Mouse (Mus musculus): Measurements from ENCODE around the gene Sdf4. TPM values are rescaled to one million over a fixed set of nuclear protein-coding genes. Genes with fewer than 3 reads are reported as not detected.

The Sdf4 gene
- polyA plus RNA-seq, 1 experiment from 2014 or later: 178 TPM

DNA sequence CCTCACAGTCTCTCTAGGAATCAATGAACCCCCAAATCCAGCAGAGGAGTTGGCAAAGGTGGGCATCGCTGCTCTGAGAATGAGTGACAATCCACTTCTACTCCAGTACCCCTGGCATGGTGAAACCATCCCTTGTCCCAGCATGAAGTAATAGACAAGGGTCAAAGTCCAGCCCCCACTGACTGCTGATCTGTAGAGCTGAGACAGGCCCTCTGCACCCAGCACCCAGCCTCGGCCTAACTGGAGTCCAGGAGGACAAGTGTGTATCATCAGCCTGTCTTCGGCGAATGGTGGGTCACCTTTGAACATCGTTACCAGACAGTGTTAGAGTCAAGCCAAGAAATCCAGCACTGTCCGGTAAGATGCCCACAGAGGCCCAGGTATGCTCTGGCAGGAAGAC is 61.9 kb downstream of the Sdf4 start:
- no peaks in the 10 kb centered on the region for H3K9me3 ChIP-seq (replicated peaks; ENCODE audit: low read length)
- no peaks in the 10 kb centered on the region for H3K36me3 ChIP-seq (ENCODE audit: insufficient read depth, low read length)
- H3K27me3 ChIP-seq (ENCODE audit: insufficient read depth, low read length): no peaks in the 10 kb centered on the region
- DNase-seq (ENCODE audit: low spot score) (no peak), ATAC-seq (replicated peaks; ENCODE audit: low FRiP score, low read depth) (peak; percentile 52; the same call in 1 of the 2 replicates)
- no peak overlapping the region for H3K4me2 ChIP-seq (ENCODE audit: low read length)
- H3K9ac ChIP-seq (ENCODE audit: low read depth, low read length): no peak overlapping the region
- TF ChIP-seq CTCF (IDR thresholded peaks at IDR 0.05; ENCODE audit: low read depth): no peak
- no peak overlapping the region for H3K27ac ChIP-seq
- no peak overlapping the region for H3K4me3 ChIP-seq (replicated peaks; ENCODE audit: low read depth, low read length)
- H3K4me1 ChIP-seq (replicated peaks; ENCODE audit: insufficient read depth, low read length): 0 out of 2 replicates have a peak, but pooled peaks cover 6% of the 10 kb centered on the region
- WGBS: 84% methylated on average over 6 of the region's 6 CpGs

- DNase-seq (ENCODE audit: low spot score) (no peak), ATAC-seq (replicated peaks; ENCODE audit: low FRiP score, low read depth) (no peak)
- TF ChIP-seq CTCF (IDR thresholded peaks at IDR 0.05; ENCODE audit: low read depth): 0 out of 2 replicates have a peak, but pooled peaks have one; percentile 3
- Histone ChIP-seq H3K36me3 (ENCODE audit: insufficient read depth, low read length) (no peaks in the 10 kb centered on the region), H3K27me3 (ENCODE audit: insufficient read depth, low read length) (no peaks in the 10 kb centered on the region), H3K27ac (peak overlapping the region; percentile 56), H3K9me3 (replicated peaks; ENCODE audit: low read length) (no peaks in the 10 kb centered on the region), H3K4me3 (replicated peaks; ENCODE audit: low read depth, low read length) (no peak overlapping the region), H3K4me1 (replicated peaks; ENCODE audit: insufficient read depth, low read length) (0 out of 2 replicates have a peak, but pooled peaks cover 6% of the 10 kb centered on the region), H3K9ac (ENCODE audit: low read depth, low read length) (no peak overlapping the region), H3K4me2 (ENCODE audit: low read length) (no peak overlapping the region)
- WGBS: 87% methylated on average over 5 of the region's 5 CpGs
These were observed 62.5 kb downstream of the Sdf4 start for GRCm38 (mm10) chr4:156055173-156055572.

GRCm38 (mm10) chr4:156057702-156058101 is 65.0 kb downstream of the Sdf4 start:
- TF ChIP-seq CTCF (IDR thresholded peaks at IDR 0.05; ENCODE audit: low read depth): no peak
- Histone ChIP-seq H3K9me3 (replicated peaks; ENCODE audit: low read length) (no peaks in the 10 kb centered on the region), H3K27me3 (ENCODE audit: insufficient read depth, low read length) (no peaks in the 10 kb centered on the region), H3K9ac (ENCODE audit: low read depth, low read length) (peak overlapping the region; percentile 19), H3K4me2 (ENCODE audit: low read length) (peak overlapping the region; percentile 47), H3K36me3 (ENCODE audit: insufficient read depth, low read length) (no peaks in the 10 kb centered on the region), H3K4me1 (replicated peaks; ENCODE audit: insufficient read depth, low read length) (0 out of 2 replicates have a peak, but pooled peaks cover 6% of the 10 kb centered on the region), H3K4me3 (replicated peaks; ENCODE audit: low read depth, low read length) (peak overlapping the region; percentile 32), H3K27ac (peak overlapping the region; percentile 95)
- WGBS: 57% methylated on average over 10 of the region's 10 CpGs
- ATAC-seq (replicated peaks; ENCODE audit: low FRiP score, low read depth) (no peak), DNase-seq (ENCODE audit: low spot score) (no peak)

- H3K4me2 ChIP-seq (ENCODE audit: low read length): peak overlapping the region; percentile 47
- no peak for DNase-seq (ENCODE audit: low spot score)
These were observed 66.2 kb downstream of the Sdf4 start for GRCm38 (mm10) chr4:156058826-156059225.

DNA sequence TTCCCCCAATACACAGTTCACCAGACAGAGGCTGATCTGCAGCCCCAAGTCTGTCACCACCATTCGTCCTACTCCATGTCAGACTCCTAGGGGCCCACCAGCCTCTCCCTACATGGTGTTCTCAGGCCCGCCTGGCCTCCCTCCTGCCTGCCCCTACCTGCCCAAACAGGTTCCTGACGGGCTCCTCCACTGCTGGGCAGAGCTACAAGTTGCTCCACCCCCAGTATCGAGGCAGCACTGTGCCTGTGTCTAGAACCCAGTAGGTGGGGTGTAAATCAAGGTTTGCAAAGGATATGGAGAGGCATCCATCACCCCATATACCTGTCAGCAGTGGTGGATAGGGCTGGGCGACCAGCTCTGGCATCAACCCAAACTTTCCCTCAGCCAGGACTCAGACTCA is 66.6 kb downstream of the Sdf4 start, which contains the start of gene Ttll10:
Gene Ttll10 (minus strand): TSS at position 154 of the 400 bp plus-strand sequence.
- peak within 1 kb of the TSS; percentile 59 for H3K9ac ChIP-seq (ENCODE audit: low read depth, low read length)
- 0 out of 2 replicates have a peak, but pooled peaks cover 6% of the 10 kb centered on the region for H3K4me1 ChIP-seq (replicated peaks; ENCODE audit: insufficient read depth, low read length)
- no peaks in the 10 kb centered on the region for H3K27me3 ChIP-seq (ENCODE audit: insufficient read depth, low read length)
- H3K4me2 ChIP-seq (ENCODE audit: low read length): peak within 1 kb of the TSS; percentile 47
- peak within 1 kb of the TSS; percentile 95 for H3K27ac ChIP-seq
- DNase-seq (ENCODE audit: low spot score) (peak; percentile 44), ATAC-seq (replicated peaks; ENCODE audit: low FRiP score, low read depth) (peak; percentile 80)
- 16% methylated on average over 5 of the region's 5 CpGs for WGBS
- no peaks in the 10 kb centered on the region for H3K36me3 ChIP-seq (ENCODE audit: insufficient read depth, low read length)
- no peak for TF ChIP-seq CTCF (IDR thresholded peaks at IDR 0.05; ENCODE audit: low read depth)
- H3K9me3 ChIP-seq (replicated peaks; ENCODE audit: low read length): no peaks in the 10 kb centered on the region
- H3K4me3 ChIP-seq (replicated peaks; ENCODE audit: low read depth, low read length): peak within 1 kb of the TSS; percentile 32

More at GRCm38 (mm10) chr4:156058826-156059225, 66.2 kb downstream of the Sdf4 start:
- no peak for ATAC-seq (replicated peaks; ENCODE audit: low FRiP score, low read depth)
- Histone ChIP-seq H3K4me1 (replicated peaks; ENCODE audit: insufficient read depth, low read length) (0 out of 2 replicates have a peak, but pooled peaks cover 6% of the 10 kb centered on the region), H3K36me3 (ENCODE audit: insufficient read depth, low read length) (no peaks in the 10 kb centered on the region), H3K9ac (ENCODE audit: low read depth, low read length) (peak overlapping the region; percentile 59), H3K9me3 (replicated peaks; ENCODE audit: low read length) (no peaks in the 10 kb centered on the region), H3K4me3 (replicated peaks; ENCODE audit: low read depth, low read length) (peak overlapping the region; percentile 32), H3K27ac (peak overlapping the region; percentile 95), H3K27me3 (ENCODE audit: insufficient read depth, low read length) (no peaks in the 10 kb centered on the region)
- no peak for TF ChIP-seq CTCF (IDR thresholded peaks at IDR 0.05; ENCODE audit: low read depth)
- 61% methylated on average over 9 of the region's 9 CpGs for WGBS

GRCm38 (mm10) chr4:156059713-156060112 is 67.0 kb downstream of the Sdf4 start:
- H3K27ac ChIP-seq: peak overlapping the region; percentile 95
- 0 out of 2 replicates have a peak, but pooled peaks cover 6% of the 10 kb centered on the region for H3K4me1 ChIP-seq (replicated peaks; ENCODE audit: insufficient read depth, low read length)
- peak overlapping the region; percentile 32; the same call in 1 of the 2 replicates for H3K4me3 ChIP-seq (replicated peaks; ENCODE audit: low read depth, low read length)
- WGBS: 17% methylated on average over 10 of the region's 10 CpGs
- DNase-seq (ENCODE audit: low spot score) (peak; percentile 72), ATAC-seq (replicated peaks; ENCODE audit: low FRiP score, low read depth) (peak; percentile 97)
- no peaks in the 10 kb centered on the region for H3K36me3 ChIP-seq (ENCODE audit: insufficient read depth, low read length)
- peak overlapping the region; percentile 59; the same call in 1 of the 2 replicates for H3K9ac ChIP-seq (ENCODE audit: low read depth, low read length)
- no peaks in the 10 kb centered on the region for H3K9me3 ChIP-seq (replicated peaks; ENCODE audit: low read length)
- peak overlapping the region; percentile 47 for H3K4me2 ChIP-seq (ENCODE audit: low read length)
- no peaks in the 10 kb centered on the region for H3K27me3 ChIP-seq (ENCODE audit: insufficient read depth, low read length)
- no peak for TF ChIP-seq CTCF (IDR thresholded peaks at IDR 0.05; ENCODE audit: low read depth)

MicroRNAs within 50 kb of the gene (microRNA counts, 519-probe panel; counts per million panel counts)
- microRNA mmu-miR-200a (6,204 counts per million, percentile 91 among the panel's probes with 10 or more counts), microRNA mmu-miR-200b (7,079 counts per million, percentile 95 among the panel's probes with 10 or more counts), microRNA mmu-miR-429 (7,602 counts per million, percentile 97 among the panel's probes with 10 or more counts)

Small RNA genes within 50 kb of the gene (microRNA-seq; reads per million reads assigned to microRNA genes)
- gene Mir200a (1,626 reads per million, percentile 81 among the genes with 10 or more reads in this experiment), gene Mir200b (10,017 reads per million, percentile 94 among the genes with 10 or more reads in this experiment), gene Mir429 (20,040 reads per million, percentile 96 among the genes with 10 or more reads in this experiment)

Other genes starting within 250 kb of the Sdf4 start
- gene Atad3a, start 231.8 kb upstream of the Sdf4 start, polyA plus RNA-seq (2015; fragmentation: Nextera tagmentation; extraction: Ambion mirVana): 92.1 and 92.2 TPM in 2 replicates
- gene Vwa1, start 218.2 kb upstream of the Sdf4 start, polyA plus RNA-seq (2015; fragmentation: Nextera tagmentation; extraction: Ambion mirVana): 14.8 and 16.4 TPM in 2 replicates
- gene Tmem88b, start 207.0 kb upstream of the Sdf4 start, polyA plus RNA-seq (2015; fragmentation: Nextera tagmentation; extraction: Ambion mirVana): 0.16 and 0.22 TPM in 2 replicates
- 0.28 and 0.29 TPM in 2 replicates for gene Ankrd65, start 202.4 kb upstream of the Sdf4 start, polyA plus RNA-seq (2015; fragmentation: Nextera tagmentation; extraction: Ambion mirVana)
- gene Mrpl20, start 190.0 kb upstream of the Sdf4 start, polyA plus RNA-seq (2015; fragmentation: Nextera tagmentation; extraction: Ambion mirVana): 283 and 294 TPM in 2 replicates
- gene Ccnl2, start 180.4 kb upstream of the Sdf4 start, polyA plus RNA-seq (2015; fragmentation: Nextera tagmentation; extraction: Ambion mirVana): 103 and 109 TPM in 2 replicates
- 169 and 171 TPM in 2 replicates for gene Aurkaip1, start 161.6 kb upstream of the Sdf4 start, polyA plus RNA-seq (2015; fragmentation: Nextera tagmentation; extraction: Ambion mirVana)
- 100 and 111 TPM in 2 replicates for gene Mxra8, start 153.2 kb upstream of the Sdf4 start, polyA plus RNA-seq (2015; fragmentation: Nextera tagmentation; extraction: Ambion mirVana)
- 9.9 and 16.6 TPM in 2 replicates for gene Dvl1, start 145.5 kb upstream of the Sdf4 start, polyA plus RNA-seq (2015; fragmentation: Nextera tagmentation; extraction: Ambion mirVana)
- gene Tas1r3, start 129.5 kb upstream of the Sdf4 start, polyA plus RNA-seq (2015; fragmentation: Nextera tagmentation; extraction: Ambion mirVana): 0.18 TPM in 2 replicates
- gene Cptp, start 123.4 kb upstream of the Sdf4 start, polyA plus RNA-seq (2015; fragmentation: Nextera tagmentation; extraction: Ambion mirVana): 14.8 and 17.2 TPM in 2 replicates
- 40.3 and 45.7 TPM in 2 replicates for gene Ints11, start 123.3 kb upstream of the Sdf4 start, polyA plus RNA-seq (2015; fragmentation: Nextera tagmentation; extraction: Ambion mirVana)
- gene Pusl1, start 101.1 kb upstream of the Sdf4 start, polyA plus RNA-seq (2015; fragmentation: Nextera tagmentation; extraction: Ambion mirVana): 33.8 and 38.0 TPM in 2 replicates
- gene Acap3, start 101.0 kb upstream of the Sdf4 start, polyA plus RNA-seq (2015; fragmentation: Nextera tagmentation; extraction: Ambion mirVana): 8.2 and 8.4 TPM in 2 replicates
- 99.7 and 108 TPM in 2 replicates for gene Ube2j2, start 49.0 kb upstream of the Sdf4 start, polyA plus RNA-seq (2015; fragmentation: Nextera tagmentation; extraction: Ambion mirVana)
- 113 and 116 TPM in 2 replicates for gene C1qtnf12, start 30.6 kb upstream of the Sdf4 start, polyA plus RNA-seq (2015; fragmentation: Nextera tagmentation; extraction: Ambion mirVana)
- gene B3galt6, start 223 bp upstream of the Sdf4 start, polyA plus RNA-seq (2015; fragmentation: Nextera tagmentation; extraction: Ambion mirVana): 14.3 and 14.5 TPM in 2 replicates
- gene Tnfrsf4, start 21.0 kb downstream of the Sdf4 start, polyA plus RNA-seq (2015; fragmentation: Nextera tagmentation; extraction: Ambion mirVana): 0.70 and 0.88 TPM in 2 replicates
- gene Tnfrsf18, start 33.3 kb downstream of the Sdf4 start, polyA plus RNA-seq (2015; fragmentation: Nextera tagmentation; extraction: Ambion mirVana): 1.3 TPM in 2 replicates
- gene Ttll10, start 66.5 kb downstream of the Sdf4 start, polyA plus RNA-seq (2015; fragmentation: Nextera tagmentation; extraction: Ambion mirVana): 5.6 and 6.0 TPM in 2 replicates
- 11.8 and 15.3 TPM in 2 replicates for gene 9430015G10Rik, start 117.1 kb downstream of the Sdf4 start, polyA plus RNA-seq (2015; fragmentation: Nextera tagmentation; extraction: Ambion mirVana)
- gene Rnf223, start 137.6 kb downstream of the Sdf4 start, polyA plus RNA-seq (2015; fragmentation: Nextera tagmentation; extraction: Ambion mirVana): 0.17 and 0.27 TPM in 2 replicates
- 76.5 and 79.8 TPM in 2 replicates for gene Agrn, start 204.6 kb downstream of the Sdf4 start, polyA plus RNA-seq (2015; fragmentation: Nextera tagmentation; extraction: Ambion mirVana)
- 14.9 and 20.6 TPM in 2 replicates for gene Isg15, start 207.9 kb downstream of the Sdf4 start, polyA plus RNA-seq (2015; fragmentation: Nextera tagmentation; extraction: Ambion mirVana)
- gene AW011738, start 210.4 kb downstream of the Sdf4 start, polyA plus RNA-seq (2015; fragmentation: Nextera tagmentation; extraction: Ambion mirVana): 4.8 and 5.1 TPM in 2 replicates
- 0.56 and 0.71 TPM in 2 replicates for gene Perm1, start 223.0 kb downstream of the Sdf4 start, polyA plus RNA-seq (2015; fragmentation: Nextera tagmentation; extraction: Ambion mirVana)
- gene Plekhn1, start 242.0 kb downstream of the Sdf4 start, polyA plus RNA-seq (2015; fragmentation: Nextera tagmentation; extraction: Ambion mirVana): 12.7 and 13.1 TPM in 2 replicates
- 49.2 and 50.7 TPM in 2 replicates for gene Noc2l, start 243.1 kb downstream of the Sdf4 start, polyA plus RNA-seq (2015; fragmentation: Nextera tagmentation; extraction: Ambion mirVana)

Data from kidney, postnatal 0 days (tissue).